Mouse (Mus musculus): ENCODE measurements around the gene Arl3.

Gene Arl3

GRCm38 (mm10) chr19:46500581-46501341 is 72.2 kb downstream of the Arl3 start:
- no peak for DNase-seq (ENCODE audit: low spot score)

- DNase-seq (ENCODE audit: low spot score) = peak; percentile 91
These were observed 73.0 kb downstream of the Arl3 start for GRCm38 (mm10) chr19:46499836-46500580.

DNA sequence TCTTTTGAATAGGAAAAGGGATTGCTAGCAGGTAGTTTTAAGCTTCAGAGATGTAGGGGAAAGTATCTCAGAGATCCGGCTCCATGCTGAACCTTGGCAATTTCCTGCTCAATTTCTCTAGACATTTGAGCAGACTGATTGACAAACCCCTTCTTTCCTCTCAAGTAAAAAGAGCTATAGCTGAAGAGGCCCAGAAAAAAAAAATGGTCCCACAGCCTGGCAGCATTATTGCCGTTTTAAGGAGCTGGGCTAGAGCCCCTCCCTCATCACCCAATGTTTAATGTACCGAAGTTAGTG is 73.5 kb downstream of the Arl3 start:
- no peak for DNase-seq (ENCODE audit: low spot score)

GRCm38 (mm10) chr19:46497230-46497629 is 75.8 kb downstream of the Arl3 start:
- no peak for DNase-seq (ENCODE audit: low spot score)

GRCm38 (mm10) chr19:46495136-46495535 is 77.9 kb downstream of the Arl3 start:
- DNase-seq (ENCODE audit: low spot score) = no peak

- DNase-seq (ENCODE audit: low spot score) = no peak
These were observed 82.4 kb downstream of the Arl3 start for GRCm38 (mm10) chr19:46490634-46491033.

- no peak for DNase-seq (ENCODE audit: low spot score)
These were observed 83.5 kb downstream of the Arl3 start for GRCm38 (mm10) chr19:46489448-46489847.

GRCm38 (mm10) chr19:46486709-46487108 is 86.3 kb downstream of the Arl3 start:
- DNase-seq (ENCODE audit: low spot score) = no peak

DNA sequence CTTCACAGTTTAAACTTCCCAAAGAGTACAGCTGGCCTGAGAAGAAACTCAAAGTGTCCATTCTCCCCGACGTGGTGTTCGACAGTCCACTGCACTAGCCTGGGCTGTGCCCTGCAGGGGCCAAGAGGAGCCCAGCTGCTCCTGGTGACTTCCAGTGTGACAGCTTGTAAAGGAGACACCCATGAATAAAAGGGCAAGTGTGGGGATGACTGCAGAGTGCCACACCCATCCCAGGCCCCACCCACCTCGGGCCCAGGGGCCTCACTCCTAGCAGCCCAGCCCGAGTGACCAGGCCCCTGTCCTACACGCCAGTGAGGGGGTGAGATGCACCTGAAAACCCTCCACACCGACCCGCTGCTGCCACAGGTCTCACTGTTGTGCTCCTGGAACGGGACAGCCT is 87.2 kb downstream of the Arl3 start:
- no peak for DNase-seq (ENCODE audit: low spot score)

DNA sequence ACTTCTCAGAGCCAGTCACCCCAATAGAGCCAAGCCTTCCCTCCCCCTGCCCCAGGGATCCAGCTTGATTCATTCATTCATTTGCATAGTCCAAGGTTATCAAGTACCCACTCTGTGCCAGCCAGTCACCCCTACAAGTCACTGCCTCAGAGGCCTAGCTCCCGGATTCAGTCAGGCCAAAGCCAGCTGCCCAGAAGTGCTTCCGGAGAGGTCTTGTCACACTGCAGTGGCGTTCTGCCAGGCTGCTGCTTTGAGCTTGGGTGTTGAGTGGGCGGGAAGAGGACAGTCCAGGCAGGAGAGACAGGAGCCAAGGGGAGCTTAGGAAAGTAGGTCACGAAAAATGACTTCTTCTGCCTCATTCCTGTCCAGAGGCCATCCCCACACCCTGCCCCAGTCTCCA is 88.5 kb downstream of the Arl3 start:
- peak; percentile 67 for DNase-seq (ENCODE audit: low spot score)

DNA sequence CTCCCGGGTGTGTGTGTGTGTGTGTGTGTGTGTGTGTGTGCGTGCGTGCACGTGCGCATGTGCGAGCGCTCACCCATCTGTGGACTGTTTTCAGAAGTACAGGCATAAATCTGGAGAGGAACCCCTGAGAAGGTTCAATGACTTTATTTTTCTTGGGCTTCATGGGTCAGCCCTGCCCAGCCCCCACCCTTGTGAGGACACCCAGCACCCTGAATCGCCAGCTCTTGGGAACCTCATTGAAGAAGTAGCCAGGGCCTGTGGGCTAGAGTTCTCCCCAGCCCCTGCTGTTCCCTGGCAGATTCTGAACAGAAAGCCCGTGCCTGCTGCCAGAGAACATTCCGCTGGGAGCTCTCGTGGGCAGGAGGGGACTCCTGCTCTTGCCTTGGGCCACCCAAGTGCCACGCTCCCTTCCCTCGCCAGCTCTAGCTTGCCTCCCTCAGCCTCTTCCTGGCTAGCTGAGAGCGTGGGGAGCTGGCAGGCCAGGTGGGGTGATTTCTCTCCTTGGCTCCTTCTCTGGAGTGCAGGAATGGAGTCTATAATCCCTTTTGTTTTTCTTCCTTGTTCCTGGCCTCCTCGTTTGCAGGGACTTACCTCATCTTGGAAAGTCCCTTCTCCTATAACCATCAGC is 89.2 kb downstream of the Arl3 start:
- no peak for DNase-seq (ENCODE audit: low spot score)

GRCm38 (mm10) chr19:46482896-46483516 is 90.0 kb downstream of the Arl3 start:
- DNase-seq (ENCODE audit: low spot score) = no peak

DNA sequence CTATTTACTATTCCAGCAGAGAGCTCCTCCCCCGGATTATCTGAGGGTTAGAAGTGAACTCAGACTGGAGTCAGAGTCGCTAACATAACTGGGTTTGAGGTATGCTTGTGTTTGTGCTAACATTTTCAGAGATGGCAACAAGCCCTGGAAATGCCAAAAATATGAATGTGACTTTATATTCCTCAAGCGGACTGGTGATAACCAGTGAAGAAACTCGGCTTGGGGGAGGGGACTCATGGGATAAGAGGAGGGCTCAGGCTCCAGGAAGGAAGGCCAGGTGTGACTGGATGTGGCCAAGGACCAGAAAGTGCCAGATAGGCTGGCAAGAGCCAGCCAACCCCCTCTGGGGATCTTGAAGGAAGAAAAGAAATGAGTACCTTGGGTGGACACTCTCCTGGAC is 91.2 kb downstream of the Arl3 start:
- DNase-seq (ENCODE audit: low spot score) = no peak

GRCm38 (mm10) chr19:46481352-46481751 is 91.6 kb downstream of the Arl3 start:
- no peak for DNase-seq (ENCODE audit: low spot score)

Data from ovary, postnatal 36 days (tissue).